8 mouse cellular contexts compared by ENCODE assay signal in genomic region chr16:5203668-5204433, GRCm38 (mm10). TPM values are rescaled to one million over a fixed set of nuclear protein-coding genes. Genes with fewer than 3 reads are reported as not detected.
DNase-seq lines count a peak whose midpoint lies in the region; ATAC-seq and TF ChIP-seq lines count a peak whose summit lies in the region.

Gene Nagpa (minus strand): TSS chr16:5204012.

- DNase-seq in adipocyte (ENCODE audit: low spot score) = peak; percentile 89
- peak; percentile 63 to 81 for DNase-seq in gastrocnemius, adult 8-10 months (ENCODE audit: low spot score in 2 of 2)
- peak; percentile 92 for DNase-seq in hindbrain, postnatal 0 days (ENCODE audit: low spot score)
- DNase-seq in left cerebral cortex, adult 18-20 months (ENCODE audit: low spot score in 2 of 2) = peak; percentile 73 to 82
- DNase-seq in lung, postnatal 4 days = peak; percentile 86 to 88
- peak; percentile 76 for DNase-seq in retina, postnatal 7 days (ENCODE audit: low read depth, low spot score)
- peak; percentile 70 for DNase-seq in urinary bladder, adult 2 months (ENCODE audit: low spot score)

- 3% methylated on average over 40 of the region's 40 CpGs for WGBS in hindbrain, postnatal 0 days

- no peak for TF ChIP-seq CTCF in cortical plate, adult 2 months (IDR thresholded peaks at IDR 0.05; ENCODE audit: extremely low read depth, insufficient read depth, low read length)
- TF ChIP-seq CTCF in hindbrain, postnatal 0 days (IDR thresholded peaks at IDR 0.05; ENCODE audit: low read depth) = no peak

- H3K4me2 ChIP-seq in hindbrain, postnatal 0 days (ENCODE audit: low read depth, low read length) = peak within 1 kb of the TSS; percentile 75

- no peaks in the 10 kb centered on the region for H3K27me3 ChIP-seq in hindbrain, postnatal 0 days (ENCODE audit: insufficient read depth, low read length)

- H3K4me1 ChIP-seq in cortical plate, adult 2 months (ENCODE audit: control insufficient read depth, insufficient read depth, low read length) = no peaks in the 10 kb centered on the region; the same call in 1 of the 2 replicates
- H3K4me1 ChIP-seq in hindbrain, postnatal 0 days (ENCODE audit: insufficient read depth, low read length) = peaks cover 11% of the 10 kb centered on the region; the same call in 1 of the 2 replicates

- peak; percentile 55; the same call in 1 of the 2 replicates for TF ChIP-seq POLR2A in cortical plate, adult 2 months (IDR thresholded peaks at IDR 0.05; ENCODE audit: extremely low read depth, insufficient read depth, low read length)

- peaks cover 10% of the 10 kb centered on the region for H3K36me3 ChIP-seq in hindbrain, postnatal 0 days (ENCODE audit: insufficient read depth, low read length)

- H3K9me3 ChIP-seq in hindbrain, postnatal 0 days (ENCODE audit: low read length) = no peaks in the 10 kb centered on the region

- peak within 1 kb of the TSS; percentile 88 for H3K4me3 ChIP-seq in cortical plate, adult 2 months (ENCODE audit: insufficient read depth, low read length)
- H3K4me3 ChIP-seq in hindbrain, postnatal 0 days (ENCODE audit: low read length) = peak within 1 kb of the TSS; percentile 78

- peak; percentile 93 for ATAC-seq in hindbrain, postnatal 0 days

- H3K9ac ChIP-seq in hindbrain, postnatal 0 days (replicated peaks; ENCODE audit: low read length) = peak within 1 kb of the TSS; percentile 54

- peak within 1 kb of the TSS; percentile 51; the same call in 1 of the 2 replicates for H3K27ac ChIP-seq in cortical plate, adult 2 months (ENCODE audit: insufficient read depth, low read length)
- H3K27ac ChIP-seq in hindbrain, postnatal 0 days = no peak within 1 kb of the TSS

RNA-seq across cellular contexts. Expression of gene Nagpa, which starts in this region (rescaled TPM):
- polyA plus RNA-seq in cortical plate, adult 2 months (2012; rRNA removed) = 17.4 and 19.4 TPM in 2 replicates
- total RNA-seq in gastrocnemius, adult 8-10 months (2022) = 1 to 10 TPM; 6.2 to 7.3 (median 6.6) TPM
- 8.5 and 10.0 TPM in 2 replicates for total RNA-seq in hindbrain, postnatal 0 days (2014; rRNA removed)
- polyA plus RNA-seq in hindbrain, postnatal 0 days (2015; fragmentation: Nextera tagmentation; extraction: Ambion mirVana) = 7.4 and 8.6 TPM in 2 replicates
- 10 to 100 TPM; 13.2 to 14.6 TPM for total RNA-seq in left cerebral cortex, adult 18-20 months (2021)
- 32.7 and 37.1 TPM in 2 replicates for polyA plus RNA-seq in urinary bladder, adult 2 months (2012; rRNA removed)
